Mouse (Mus musculus): Measurements from ENCODE around the gene Mtch1. TPM values are rescaled to one million over a fixed set of nuclear protein-coding genes. Genes with fewer than 3 reads are reported as not detected.

Mtch1 gene
- total RNA-seq, 1 experiment = 217 TPM

GRCm38 (mm10) chr17:29305871-29306270 lies 41.9 kb downstream of the Mtch1 start:
- no peak for DNase-seq (ENCODE audit: low read depth, low spot score)
- Histone ChIP-seq H3K9ac (ENCODE audit: insufficient read depth, low read depth, low read length, poor library complexity, severe bottlenecking) (no peak overlapping the region), H3K4me1 (ENCODE audit: control insufficient read depth in 2 of 2, insufficient read depth in 2 of 2, low read length in 2 of 2, poor library complexity in 1 of 2) (peaks cover 0 to 14% of the 10 kb centered on the region in 2 experiments; a peak in 1 of 4 replicates), H3K9me3 (ENCODE audit: control insufficient read depth, insufficient read depth, low read depth, low read length) (no peaks in the 10 kb centered on the region), H3K27ac (ENCODE audit: insufficient read depth, low read depth, low read length, poor library complexity, severe bottlenecking) (no peak overlapping the region), H3K36me3 (ENCODE audit: control insufficient read depth, insufficient read depth, low read length, poor library complexity, severe bottlenecking) (0 out of 2 replicates have a peak, but pooled peaks cover under 1% of the 10 kb centered on the region), H3K4me3 (ENCODE audit: insufficient read depth in 1 of 2, low read depth in 1 of 2, low read length in 2 of 2, poor library complexity in 1 of 2, severe bottlenecking in 1 of 2) (no peak overlapping the region)
- no peak for TF ChIP-seq MAFK (IDR thresholded peaks at IDR 0.05; ENCODE audit: insufficient read depth, low read depth, low read length)
- TF ChIP-seq ZC3H11A (IDR thresholded peaks at IDR 0.05; ENCODE audit: borderline replicate concordance, low read depth, low read length) = no peak
- TF ChIP-seq HCFC1 (IDR thresholded peaks at IDR 0.05; ENCODE audit: borderline replicate concordance, insufficient read depth, low read length) = no peak
- no peak for TF ChIP-seq ZNF384 (IDR thresholded peaks at IDR 0.05; ENCODE audit: low read depth, low read length)
- no peak for TF ChIP-seq CHD2 (IDR thresholded peaks at IDR 0.05; ENCODE audit: low read depth, low read length)
- in situ Hi-C loops (cut with MboI; ENCODE audit: low sequenced_read_pairs in 2 of 2, unreplicated experiment in 2 of 2) = no loop called here

GRCm38 (mm10) chr17:29305058-29305806 lies 42.5 kb downstream of the Mtch1 start:
- peaks cover 0 to 14% of the 10 kb centered on the region in 2 experiments; a peak in 1 of 4 replicates for H3K4me1 ChIP-seq (ENCODE audit: control insufficient read depth in 2 of 2, insufficient read depth in 2 of 2, low read length in 2 of 2, poor library complexity in 1 of 2)
- in situ Hi-C loops (cut with MboI; ENCODE audit: low sequenced_read_pairs in 2 of 2, unreplicated experiment in 2 of 2) = no loop called here
- no peak for TF ChIP-seq ZC3H11A (IDR thresholded peaks at IDR 0.05; ENCODE audit: borderline replicate concordance, low read depth, low read length)
- no peak for TF ChIP-seq ZNF384 (IDR thresholded peaks at IDR 0.05; ENCODE audit: low read depth, low read length)
- no peak for TF ChIP-seq HCFC1 (IDR thresholded peaks at IDR 0.05; ENCODE audit: borderline replicate concordance, insufficient read depth, low read length)
- no peak for TF ChIP-seq CHD2 (IDR thresholded peaks at IDR 0.05; ENCODE audit: low read depth, low read length)
- TF ChIP-seq MAFK (IDR thresholded peaks at IDR 0.05; ENCODE audit: insufficient read depth, low read depth, low read length) = no peak
- no peak overlapping the region for H3K27ac ChIP-seq (ENCODE audit: insufficient read depth, low read depth, low read length, poor library complexity, severe bottlenecking)
- H3K4me3 ChIP-seq (ENCODE audit: insufficient read depth in 1 of 2, low read depth in 1 of 2, low read length in 2 of 2, poor library complexity in 1 of 2, severe bottlenecking in 1 of 2) = no peak overlapping the region
- no peaks in the 10 kb centered on the region for H3K9me3 ChIP-seq (ENCODE audit: control insufficient read depth, insufficient read depth, low read depth, low read length)
- no peak for DNase-seq (ENCODE audit: low read depth, low spot score)
- H3K9ac ChIP-seq (ENCODE audit: insufficient read depth, low read depth, low read length, poor library complexity, severe bottlenecking) = no peak overlapping the region
- H3K36me3 ChIP-seq (ENCODE audit: control insufficient read depth, insufficient read depth, low read length, poor library complexity, severe bottlenecking) = peaks cover 3% of the 10 kb centered on the region; the same call in 1 of the 2 replicates

GRCm38 (mm10) chr17:29304376-29305057 lies 43.2 kb downstream of the Mtch1 start:
- Histone ChIP-seq H3K27ac (ENCODE audit: insufficient read depth, low read depth, low read length, poor library complexity, severe bottlenecking) (no peak overlapping the region), H3K36me3 (ENCODE audit: control insufficient read depth, insufficient read depth, low read length, poor library complexity, severe bottlenecking) (peaks cover 3% of the 10 kb centered on the region; the same call in 1 of the 2 replicates), H3K4me3 (ENCODE audit: insufficient read depth in 1 of 2, low read depth in 1 of 2, low read length in 2 of 2, poor library complexity in 1 of 2, severe bottlenecking in 1 of 2) (no peak overlapping the region), H3K4me1 (ENCODE audit: control insufficient read depth in 2 of 2, insufficient read depth in 2 of 2, low read length in 2 of 2, poor library complexity in 1 of 2) (peaks cover 0 to 14% of the 10 kb centered on the region in 2 experiments; a peak in 1 of 4 replicates), H3K9me3 (ENCODE audit: control insufficient read depth, insufficient read depth, low read depth, low read length) (no peaks in the 10 kb centered on the region), H3K9ac (ENCODE audit: insufficient read depth, low read depth, low read length, poor library complexity, severe bottlenecking) (no peak overlapping the region)
- TF ChIP-seq CHD2 (IDR thresholded peaks at IDR 0.05; ENCODE audit: low read depth, low read length) (no peak), HCFC1 (IDR thresholded peaks at IDR 0.05; ENCODE audit: borderline replicate concordance, insufficient read depth, low read length) (no peak), MAFK (IDR thresholded peaks at IDR 0.05; ENCODE audit: insufficient read depth, low read depth, low read length) (no peak), ZC3H11A (IDR thresholded peaks at IDR 0.05; ENCODE audit: borderline replicate concordance, low read depth, low read length) (no peak), ZNF384 (IDR thresholded peaks at IDR 0.05; ENCODE audit: low read depth, low read length) (no peak)
- in situ Hi-C loops (cut with MboI; ENCODE audit: low sequenced_read_pairs in 2 of 2, unreplicated experiment in 2 of 2) = no loop called here
- DNase-seq (ENCODE audit: low read depth, low spot score) = no peak

GRCm38 (mm10) chr17:29303856-29304255 lies 43.9 kb downstream of the Mtch1 start:
- Histone ChIP-seq H3K9me3 (ENCODE audit: control insufficient read depth, insufficient read depth, low read depth, low read length) (no peaks in the 10 kb centered on the region), H3K4me1 (ENCODE audit: control insufficient read depth in 2 of 2, insufficient read depth in 2 of 2, low read length in 2 of 2, poor library complexity in 1 of 2) (peaks cover 0 to 14% of the 10 kb centered on the region in 2 experiments; a peak in 1 of 4 replicates), H3K27ac (ENCODE audit: insufficient read depth, low read depth, low read length, poor library complexity, severe bottlenecking) (no peak overlapping the region), H3K9ac (ENCODE audit: insufficient read depth, low read depth, low read length, poor library complexity, severe bottlenecking) (no peak overlapping the region), H3K36me3 (ENCODE audit: control insufficient read depth, insufficient read depth, low read length, poor library complexity, severe bottlenecking) (peaks cover 3% of the 10 kb centered on the region; the same call in 1 of the 2 replicates), H3K4me3 (ENCODE audit: insufficient read depth in 1 of 2, low read depth in 1 of 2, low read length in 2 of 2, poor library complexity in 1 of 2, severe bottlenecking in 1 of 2) (no peak overlapping the region)
- DNase-seq (ENCODE audit: low read depth, low spot score) = no peak
- in situ Hi-C loops (cut with MboI; ENCODE audit: low sequenced_read_pairs in 2 of 2, unreplicated experiment in 2 of 2) = no loop called here
- TF ChIP-seq MAFK (IDR thresholded peaks at IDR 0.05; ENCODE audit: insufficient read depth, low read depth, low read length) = no peak
